Mouse (Mus musculus) adrenal gland, adult 2 months (tissue): ENCODE data around the gene Diras1. TPM values are rescaled to one million over a fixed set of nuclear protein-coding genes. Genes with fewer than 3 reads are reported as not detected.

Experiments
- DNase-seq: peaks from one replicate; pipeline ENCODE4 v3.0.0; 2021
- polyA plus RNA-seq: library from polyadenylated mRNA; depleted of rRNA; stranded (reverse); fragments of >200 nt; gene quantifications from 2 replicates; pipeline ENCODE4 v1.2.3, GENCODE M21; 2012; rRNA removed
- total RNA-seq, 2 experiments: library from RNA; stranded (reverse); gene quantifications; 2 replicates each; pipeline ENCODE4 v1.2.3; 2021

Diras1 gene
- total and polyA plus RNA-seq, 3 experiments = 1.4 to 3.6 (median 2.1) TPM

- peak; percentile 78 for DNase-seq
Observed at GRCm38 (mm10) chr10:80972071-80972987, 53.1 kb downstream of the Diras1 start.

GRCm38 (mm10) chr10:80971533-80971932 is 53.9 kb downstream of the Diras1 start:
- peak; percentile 80 for DNase-seq

GRCm38 (mm10) chr10:80970159-80970558 is 55.3 kb downstream of the Diras1 start:
- no peak for DNase-seq

Other genes starting within 250 kb of the Diras1 start
- gene Sf3a2, start 227.5 kb downstream of the Diras1 start, total RNA-seq = 10 to 100 TPM; 53.6 to 58.7 TPM
- 103 and 104 TPM in 2 replicates for gene Sf3a2, start 227.5 kb downstream of the Diras1 start, polyA plus RNA-seq
- gene Plekhj1, start 227.0 kb downstream of the Diras1 start, total RNA-seq = 10 to 100 TPM; 72.2 to 83.6 TPM
- gene Plekhj1, start 227.0 kb downstream of the Diras1 start, polyA plus RNA-seq = 81.1 and 102 TPM in 2 replicates
- gene Amh, start 220.4 kb downstream of the Diras1 start, total RNA-seq = under 1 TPM; 0.73 to 0.95 TPM
- 1.7 and 2.1 TPM in 2 replicates for gene Amh, start 220.4 kb downstream of the Diras1 start, polyA plus RNA-seq
- 10 to 100 TPM in 1 of 2 experiments, 1 to 10 TPM in 1; 2.3 to 18.5 TPM for gene Jsrp1, start 212.2 kb downstream of the Diras1 start, total RNA-seq
- gene Jsrp1, start 212.2 kb downstream of the Diras1 start, polyA plus RNA-seq = 4.2 and 4.9 TPM in 2 replicates
- 100 to 1,000 TPM; 780 to 923 TPM for gene Oaz1, start 199.0 kb downstream of the Diras1 start, total RNA-seq
- gene Oaz1, start 199.0 kb downstream of the Diras1 start, polyA plus RNA-seq = 1,168 and 1,414 TPM in 2 replicates
- 10 to 100 TPM in 1 of 2 experiments, 1 to 10 TPM in 1; 8.5 to 16.7 TPM for gene Lingo3, start 181.6 kb downstream of the Diras1 start, total RNA-seq
- gene Lingo3, start 181.6 kb downstream of the Diras1 start, polyA plus RNA-seq = 13.8 and 18.7 TPM in 2 replicates
- 10 to 100 TPM; 22.3 to 36.2 TPM for gene Lsm7, start 170.5 kb downstream of the Diras1 start, total RNA-seq
- gene Lsm7, start 170.5 kb downstream of the Diras1 start, polyA plus RNA-seq = 91.9 and 107 TPM in 2 replicates
- gene Sppl2b, start 170.4 kb downstream of the Diras1 start, total RNA-seq = 10 to 100 TPM; 28.5 to 35.2 TPM
- gene Sppl2b, start 170.4 kb downstream of the Diras1 start, polyA plus RNA-seq = 114 and 116 TPM in 2 replicates
- gene Tmprss9, start 153.8 kb downstream of the Diras1 start, total RNA-seq = not detected
- 0.18 and 0.21 TPM in 2 replicates for gene Tmprss9, start 153.8 kb downstream of the Diras1 start, polyA plus RNA-seq
- 100 to 1,000 TPM; 174 to 231 TPM for gene Timm13, start 124.7 kb downstream of the Diras1 start, total RNA-seq
- 236 and 243 TPM in 2 replicates for gene Timm13, start 124.7 kb downstream of the Diras1 start, polyA plus RNA-seq
- 10 to 100 TPM; 10.8 to 11.4 TPM for gene Lmnb2, start 107.4 kb downstream of the Diras1 start, total RNA-seq
- 16.2 and 17.9 TPM in 2 replicates for gene Lmnb2, start 107.4 kb downstream of the Diras1 start, polyA plus RNA-seq
- 10 to 100 TPM; 25.6 to 84.9 TPM for gene Gadd45b, start 95.6 kb downstream of the Diras1 start, total RNA-seq
- gene Gadd45b, start 95.6 kb downstream of the Diras1 start, polyA plus RNA-seq = 37.6 and 50.8 TPM in 2 replicates
- 1 to 10 TPM; 5.4 to 9.2 TPM for gene Gng7, start 10.7 kb downstream of the Diras1 start, total RNA-seq
- 8.5 and 8.6 TPM in 2 replicates for gene Gng7, start 10.7 kb downstream of the Diras1 start, polyA plus RNA-seq
- 10 to 100 TPM; 50.9 to 53.0 TPM for gene Slc39a3, start 11.8 kb upstream of the Diras1 start, total RNA-seq
- gene Slc39a3, start 11.8 kb upstream of the Diras1 start, polyA plus RNA-seq = 121 and 154 TPM in 2 replicates
- gene Sgta, start 34.5 kb upstream of the Diras1 start, total RNA-seq = 100 to 1,000 TPM; 198 to 288 TPM
- gene Sgta, start 34.5 kb upstream of the Diras1 start, polyA plus RNA-seq = 495 and 554 TPM in 2 replicates
- gene Thop1, start 44.4 kb upstream of the Diras1 start, total RNA-seq = 10 to 100 TPM; 40.5 to 77.9 TPM
- gene Thop1, start 44.4 kb upstream of the Diras1 start, polyA plus RNA-seq = 75.0 and 95.7 TPM in 2 replicates
- under 1 TPM; 0.59 to 0.86 TPM for gene Creb3l3, start 73.2 kb upstream of the Diras1 start, total RNA-seq
- gene Creb3l3, start 73.2 kb upstream of the Diras1 start, polyA plus RNA-seq = 0.39 and 0.89 TPM in 2 replicates
- gene Map2k2, start 80.3 kb upstream of the Diras1 start, total RNA-seq = 100 to 1,000 TPM; 157 to 185 TPM
- 787 and 873 TPM in 2 replicates for gene Map2k2, start 80.3 kb upstream of the Diras1 start, polyA plus RNA-seq
- gene Zbtb7a, start 109.6 kb upstream of the Diras1 start, total RNA-seq = 10 to 100 TPM; 62.9 to 80.9 TPM
- 150 and 158 TPM in 2 replicates for gene Zbtb7a, start 109.6 kb upstream of the Diras1 start, polyA plus RNA-seq
- gene Pias4, start 142.3 kb upstream of the Diras1 start, total RNA-seq = 10 to 100 TPM; 27.3 to 29.8 TPM
- 41.4 and 48.6 TPM in 2 replicates for gene Pias4, start 142.3 kb upstream of the Diras1 start, polyA plus RNA-seq
- gene Eef2, start 151.0 kb upstream of the Diras1 start, total RNA-seq = 1,000 to 10,000 TPM; 1,393 to 1,508 TPM
- 1,342 and 1,424 TPM in 2 replicates for gene Eef2, start 151.0 kb upstream of the Diras1 start, polyA plus RNA-seq
- gene Dapk3, start 157.3 kb upstream of the Diras1 start, total RNA-seq = 10 to 100 TPM; 74.6 to 76.7 TPM
- 100 and 127 TPM in 2 replicates for gene Dapk3, start 157.3 kb upstream of the Diras1 start, polyA plus RNA-seq
- gene 4930442H23Rik, start 158.2 kb upstream of the Diras1 start, total RNA-seq = not detected
- 0.12 TPM in 1 of 2 replicates, not detected in the other for gene 4930442H23Rik, start 158.2 kb upstream of the Diras1 start, polyA plus RNA-seq
- gene Nmrk2, start 176.4 kb upstream of the Diras1 start, total RNA-seq = not detected
- gene Nmrk2, start 176.4 kb upstream of the Diras1 start, polyA plus RNA-seq = not detected in 2 replicates
- gene Atcay, start 205.2 kb upstream of the Diras1 start, total RNA-seq = 1 to 10 TPM; 2.4 to 3.8 TPM
- gene Atcay, start 205.2 kb upstream of the Diras1 start, polyA plus RNA-seq = 1.4 and 1.6 TPM in 2 replicates
- 10 to 100 TPM; 12.6 to 14.1 TPM for gene Zfr2, start 207.5 kb upstream of the Diras1 start, total RNA-seq
- gene Zfr2, start 207.5 kb upstream of the Diras1 start, polyA plus RNA-seq = 38.7 and 47.5 TPM in 2 replicates
- gene Matk, start 227.3 kb upstream of the Diras1 start, total RNA-seq = under 1 TPM; 0.69 to 0.73 TPM
- gene Matk, start 227.3 kb upstream of the Diras1 start, polyA plus RNA-seq = 0.86 and 1.0 TPM in 2 replicates
- 100 to 1,000 TPM; 123 to 131 TPM for gene Mrpl54, start 241.3 kb upstream of the Diras1 start, total RNA-seq
- gene Mrpl54, start 241.3 kb upstream of the Diras1 start, polyA plus RNA-seq = 193 and 221 TPM in 2 replicates
- 100 to 1,000 TPM in 1 of 2 experiments, 10 to 100 TPM in 1; 83.5 to 121 TPM for gene Apba3, start 241.3 kb upstream of the Diras1 start, total RNA-seq
- gene Apba3, start 241.3 kb upstream of the Diras1 start, polyA plus RNA-seq = 165 and 188 TPM in 2 replicates